Mouse (Mus musculus): Measurements from ENCODE around the gene Uba5. TPM values are rescaled to one million over a fixed set of nuclear protein-coding genes. Genes with fewer than 3 reads are reported as not detected.

The Uba5 gene
- polyA plus RNA-seq, 1 experiment = 15.2 TPM

DNA sequence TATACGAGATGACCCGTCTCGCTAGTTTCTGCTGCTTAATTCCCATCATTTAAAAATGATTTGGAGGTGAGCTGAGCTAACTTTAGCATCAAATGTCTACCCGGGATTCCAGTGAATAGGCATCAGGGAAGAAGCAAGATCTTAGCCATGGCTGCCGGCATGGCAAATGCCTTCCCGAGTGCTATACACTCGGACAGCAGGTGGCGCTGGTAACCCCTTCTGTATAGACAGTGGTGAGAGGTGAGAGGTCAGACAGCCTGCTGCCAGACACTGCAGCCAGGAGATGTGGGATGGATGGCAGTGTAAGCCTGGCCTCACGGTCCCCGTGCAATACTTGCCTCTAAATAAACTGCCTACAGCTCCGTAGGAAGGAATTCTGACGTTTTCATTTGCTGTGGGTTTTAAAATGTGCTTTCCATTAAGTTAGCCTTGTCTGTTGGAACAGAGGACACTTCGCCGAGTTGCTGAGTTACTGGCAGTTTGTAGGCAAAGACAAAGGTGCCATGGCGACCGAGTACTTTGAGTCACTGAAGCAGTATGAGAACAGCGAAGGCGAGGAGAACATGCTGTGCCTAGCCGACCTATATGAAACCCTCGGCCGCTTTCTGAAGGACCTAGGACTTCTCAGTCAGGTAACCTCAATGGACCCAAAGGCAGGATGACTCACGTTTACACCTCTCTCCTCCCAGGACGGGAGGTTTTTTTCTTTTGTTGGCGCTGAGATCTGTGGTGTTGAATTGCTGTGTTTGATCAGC, 27.5 kb downstream of the Uba5 start:
- H3K4me3 ChIP-seq (ENCODE audit: insufficient read depth, low read depth, low read length) = peak overlapping the region; percentile 37
- H3K27ac ChIP-seq (replicated peaks; ENCODE audit: low read depth, low read length) = no peak overlapping the region
- H3K4me1 ChIP-seq (ENCODE audit: control insufficient read depth, insufficient read depth, insufficient read length, low read length) = no peaks in the 10 kb centered on the region

GRCm38 (mm10) chr9:104034718-104035117, 28.2 kb downstream of the Uba5 start:
- Histone ChIP-seq H3K4me3 (ENCODE audit: insufficient read depth, low read depth, low read length) (peak overlapping the region; percentile 37), H3K27ac (replicated peaks; ENCODE audit: low read depth, low read length) (no peak overlapping the region), H3K4me1 (ENCODE audit: control insufficient read depth, insufficient read depth, insufficient read length, low read length) (no peaks in the 10 kb centered on the region)

GRCm38 (mm10) chr9:104034231-104034630, 28.7 kb downstream of the Uba5 start:
- Histone ChIP-seq H3K4me1 (ENCODE audit: control insufficient read depth, insufficient read depth, insufficient read length, low read length) (no peaks in the 10 kb centered on the region), H3K27ac (replicated peaks; ENCODE audit: low read depth, low read length) (no peak overlapping the region), H3K4me3 (ENCODE audit: insufficient read depth, low read depth, low read length) (no peak overlapping the region)

DNA sequence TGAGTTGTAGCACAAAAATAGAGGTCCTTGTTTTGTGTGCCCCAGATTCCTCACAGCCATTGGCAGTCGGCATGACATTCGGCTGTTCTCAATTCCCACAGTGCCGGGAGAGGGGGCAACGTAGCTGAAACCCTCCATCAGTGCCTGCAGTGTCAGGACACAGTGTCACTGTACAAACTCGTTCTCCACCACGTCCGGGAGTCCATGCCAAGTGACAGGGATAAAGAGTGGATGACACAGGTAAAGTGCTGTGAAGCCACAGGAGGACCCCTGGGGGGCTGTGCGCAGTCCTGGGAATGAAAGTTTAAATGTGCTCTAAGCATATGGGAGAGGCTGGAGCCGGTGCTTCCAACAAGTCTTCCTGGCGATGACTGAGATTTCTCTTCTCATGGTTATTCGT, 33.1 kb downstream of the Uba5 start:
- Histone ChIP-seq H3K27ac (replicated peaks; ENCODE audit: low read depth, low read length) (no peak overlapping the region), H3K4me3 (ENCODE audit: insufficient read depth, low read depth, low read length) (no peak overlapping the region), H3K4me1 (ENCODE audit: control insufficient read depth, insufficient read depth, insufficient read length, low read length) (no peaks in the 10 kb centered on the region)

GRCm38 (mm10) chr9:104027186-104027585, 35.7 kb downstream of the Uba5 start:
- Histone ChIP-seq H3K27ac (replicated peaks; ENCODE audit: low read depth, low read length) (no peak overlapping the region), H3K4me3 (ENCODE audit: insufficient read depth, low read depth, low read length) (no peak overlapping the region), H3K4me1 (ENCODE audit: control insufficient read depth, insufficient read depth, insufficient read length, low read length) (no peaks in the 10 kb centered on the region)

DNA sequence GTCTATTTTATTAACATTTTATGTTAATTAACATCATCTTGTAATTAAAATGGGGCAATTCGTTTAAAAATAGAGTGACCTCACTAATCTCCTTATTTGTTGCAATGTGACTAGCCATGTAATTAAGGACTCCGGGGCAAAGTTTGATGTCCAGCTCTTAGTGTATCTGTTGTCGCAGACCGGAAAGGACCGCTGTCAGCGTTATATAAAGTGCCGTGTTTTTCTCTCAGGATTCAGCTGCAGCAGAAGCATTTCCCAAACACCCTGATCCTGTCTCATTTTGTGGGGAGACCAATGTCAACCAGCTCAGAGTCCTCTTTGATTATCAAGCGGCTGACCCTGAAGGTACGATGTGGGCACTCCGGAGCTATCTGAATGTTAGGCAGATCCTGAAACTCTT, 41.9 kb downstream of the Uba5 start:
- H3K4me1 ChIP-seq (ENCODE audit: control insufficient read depth, insufficient read depth, insufficient read length, low read length) = no peaks in the 10 kb centered on the region
- no peak overlapping the region for H3K4me3 ChIP-seq (ENCODE audit: insufficient read depth, low read depth, low read length)
- H3K27ac ChIP-seq (replicated peaks; ENCODE audit: low read depth, low read length) = no peak overlapping the region

DNA sequence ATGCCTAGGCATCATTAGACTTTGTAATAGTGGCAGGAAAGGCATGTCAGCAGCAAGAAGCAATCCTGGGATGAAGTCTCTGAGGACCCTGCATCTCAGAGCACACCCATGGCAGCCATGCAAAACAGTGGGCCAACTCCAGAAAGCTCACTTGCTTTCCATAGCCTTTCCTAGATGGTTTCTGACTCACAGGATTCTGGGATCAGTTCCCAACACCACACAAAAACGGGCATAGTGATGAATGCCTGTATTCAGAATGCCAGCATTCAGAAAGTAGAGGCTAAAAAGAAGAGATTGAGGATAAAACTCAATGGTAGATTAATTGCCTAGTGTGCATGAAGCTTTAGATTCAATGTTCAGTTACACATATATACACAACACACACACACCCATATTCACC, 48.4 kb downstream of the Uba5 start:
- Histone ChIP-seq H3K27ac (replicated peaks; ENCODE audit: low read depth, low read length) (no peak overlapping the region), H3K4me3 (ENCODE audit: insufficient read depth, low read depth, low read length) (no peak overlapping the region), H3K4me1 (ENCODE audit: control insufficient read depth, insufficient read depth, insufficient read length, low read length) (no peaks in the 10 kb centered on the region)

DNA sequence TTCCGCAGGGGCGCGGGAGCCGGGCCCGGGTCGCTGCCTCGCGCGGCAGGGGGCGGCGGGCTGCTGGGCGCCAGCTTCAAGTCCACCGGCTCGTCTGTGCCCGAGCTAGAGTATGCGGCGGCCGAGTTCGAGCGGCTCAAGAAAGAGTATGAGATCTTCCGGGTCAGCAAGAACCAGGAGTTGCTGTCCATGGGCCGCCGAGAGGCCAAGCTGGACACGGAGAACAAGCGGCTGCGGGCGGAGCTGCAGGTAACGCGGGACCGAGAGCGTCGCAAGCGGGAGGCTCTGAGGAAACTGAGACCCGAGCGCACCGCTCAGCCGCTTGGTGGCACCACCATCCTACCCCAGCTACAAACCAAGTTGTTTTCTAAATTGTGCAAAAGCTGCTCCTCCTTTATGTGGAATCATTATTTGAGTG, 60.0 kb downstream of the Uba5 start:
- Histone ChIP-seq H3K4me1 (ENCODE audit: control insufficient read depth, insufficient read depth, insufficient read length, low read length) (no peaks in the 10 kb centered on the region), H3K27ac (replicated peaks; ENCODE audit: low read depth, low read length) (no peak overlapping the region), H3K4me3 (ENCODE audit: insufficient read depth, low read depth, low read length) (peak overlapping the region; percentile 79)

DNA sequence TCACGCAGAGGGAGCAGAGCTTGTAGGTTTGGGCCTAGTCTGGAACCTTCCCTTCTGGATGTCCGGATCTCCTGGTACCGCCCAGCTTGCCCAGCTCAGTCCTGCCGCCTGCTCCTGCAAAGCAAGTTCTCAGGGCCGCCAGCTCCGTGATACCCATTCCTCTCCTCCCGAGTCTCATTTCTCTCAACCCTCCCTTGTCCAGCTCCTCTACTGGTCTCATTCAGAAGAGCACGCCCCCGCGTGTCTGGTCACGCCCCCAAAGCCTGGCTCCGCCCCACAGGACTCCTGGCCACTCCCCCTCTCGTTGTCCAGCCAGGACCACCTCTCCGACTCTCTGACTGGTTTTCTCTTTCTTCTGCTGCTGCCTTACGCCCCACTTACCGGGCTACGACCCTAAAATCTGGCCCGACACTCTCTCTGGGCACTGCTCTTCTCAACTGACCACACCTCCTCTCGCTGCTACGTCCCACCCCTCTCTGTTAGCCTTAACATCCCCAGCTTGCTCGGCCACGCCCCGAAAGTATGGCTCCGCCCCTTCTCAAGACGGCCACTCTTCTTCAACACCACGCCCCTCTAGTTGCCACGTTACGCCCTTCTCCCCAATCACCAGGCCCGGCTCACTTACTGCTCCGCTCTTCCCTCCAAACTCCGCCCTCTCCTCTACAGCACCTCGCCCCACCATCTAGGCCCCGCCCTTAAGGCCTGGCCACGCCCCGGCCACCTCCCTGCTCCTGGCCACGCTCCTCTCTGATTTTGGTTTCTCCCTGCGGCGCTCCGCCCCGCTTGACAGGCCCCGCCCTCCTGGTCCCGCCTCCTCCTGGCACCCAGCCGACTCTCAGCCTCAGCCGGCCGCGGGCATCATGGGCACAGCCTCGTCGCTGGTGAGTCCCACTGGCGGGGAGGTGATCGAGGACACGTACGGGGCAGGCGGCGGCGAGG, 60.7 kb downstream of the Uba5 start, which contains the start of gene Nphp3:
Gene Nphp3, plus strand, starts transcription at position 624 of the 939 bp plus-strand sequence.
- H3K4me3 ChIP-seq (ENCODE audit: insufficient read depth, low read depth, low read length) = peak within 1 kb of the TSS; percentile 82
- no peaks in the 10 kb centered on the region for H3K4me1 ChIP-seq (ENCODE audit: control insufficient read depth, insufficient read depth, insufficient read length, low read length)
- peak within 1 kb of the TSS; percentile 68 for H3K27ac ChIP-seq (replicated peaks; ENCODE audit: low read depth, low read length)

GRCm38 (mm10) chr9:104000601-104001000, 62.3 kb downstream of the Uba5 start:
- Histone ChIP-seq H3K4me3 (ENCODE audit: insufficient read depth, low read depth, low read length) (no peak overlapping the region), H3K4me1 (ENCODE audit: control insufficient read depth, insufficient read depth, insufficient read length, low read length) (no peaks in the 10 kb centered on the region), H3K27ac (replicated peaks; ENCODE audit: low read depth, low read length) (no peak overlapping the region)

Other genes with a start within 250 kb of the Uba5 start
- 0.79 and 4.3 TPM in 2 replicates for gene Nphp3, start 60.6 kb downstream of the Uba5 start, polyA plus RNA-seq (2012; ENCODE audit: insufficient read depth, insufficient read length, missing spikeins)
- not detected in 2 replicates for gene Gm28305, start 22.5 kb downstream of the Uba5 start, polyA plus RNA-seq (2012; ENCODE audit: insufficient read depth, insufficient read length, missing spikeins)
- 115 and 150 TPM in 2 replicates for gene Acad11, start 243 bp upstream of the Uba5 start, polyA plus RNA-seq (2012; ENCODE audit: insufficient read depth, insufficient read length, missing spikeins)
- not detected in 2 replicates for gene Ackr4, start 63.8 kb upstream of the Uba5 start, polyA plus RNA-seq (2012; ENCODE audit: insufficient read depth, insufficient read length, missing spikeins)
- gene Dnajc13, start 199.8 kb upstream of the Uba5 start, polyA plus RNA-seq (2012; ENCODE audit: insufficient read depth, insufficient read length, missing spikeins) = 22.8 and 33.7 TPM in 2 replicates

Measured in brown adipose tissue, adult 24 weeks (tissue).